Mouse (Mus musculus): ENCODE results near the gene Cxcr3. TPM values are rescaled to one million over a fixed set of nuclear protein-coding genes. Genes with fewer than 3 reads are reported as not detected.

Gene Cxcr3
- total RNA-seq (2014; rRNA removed) (0.33 TPM in 1 of 2 replicates, not detected in the other), polyA plus RNA-seq (2015; fragmentation: Nextera tagmentation; extraction: Ambion mirVana) (0.12 and 0.20 TPM in 2 replicates)

- Histone ChIP-seq H3K36me3 (ENCODE audit: insufficient read depth, low read length) (no peaks in the 10 kb centered on the region), H3K9me3 (ENCODE audit: low read length) (no peaks in the 10 kb centered on the region), H3K27me3 (ENCODE audit: insufficient read depth, low read length) (0 out of 2 replicates have a peak, but pooled peaks cover 6% of the 10 kb centered on the region), H3K27ac (ENCODE audit: low read depth, low read length) (no peak within 1 kb of the TSS), H3K4me3 (ENCODE audit: low read depth, low read length) (no peak within 1 kb of the TSS), H3K9ac (replicated peaks; ENCODE audit: low read length, poor library complexity, severe bottlenecking) (no peak within 1 kb of the TSS), H3K4me2 (ENCODE audit: low read depth, low read length, poor library complexity, severe bottlenecking) (no peak within 1 kb of the TSS), H3K4me1 (ENCODE audit: insufficient read depth, low read length) (no peaks in the 10 kb centered on the region)
- TF ChIP-seq CTCF (IDR thresholded peaks at IDR 0.05) = no peak
- DNase-seq (ENCODE audit: low spot score) (no peak), ATAC-seq (ENCODE audit: low FRiP score) (no peak)
- 76% methylated on average over 11 of the region's 11 CpGs for WGBS
These were observed at the start of gene Cxcr3 for GRCm38 (mm10) chrX:101733828-101734319. Cxcr3 (minus strand) TSS chrX:101734269.

GRCm38 (mm10) chrX:101772035-101772434 is 38.0 kb upstream of the Cxcr3 start:
- Histone ChIP-seq H3K36me3 (ENCODE audit: insufficient read depth, low read length) (no peaks in the 10 kb centered on the region), H3K27ac (ENCODE audit: low read depth, low read length) (no peak overlapping the region), H3K4me1 (ENCODE audit: insufficient read depth, low read length) (no peaks in the 10 kb centered on the region), H3K4me2 (ENCODE audit: low read depth, low read length, poor library complexity, severe bottlenecking) (no peak overlapping the region), H3K4me3 (ENCODE audit: low read depth, low read length) (no peak overlapping the region), H3K9ac (replicated peaks; ENCODE audit: low read length, poor library complexity, severe bottlenecking) (no peak overlapping the region), H3K27me3 (ENCODE audit: insufficient read depth, low read length) (0 out of 2 replicates have a peak, but pooled peaks cover 3% of the 10 kb centered on the region), H3K9me3 (ENCODE audit: low read length) (no peaks in the 10 kb centered on the region)
- ATAC-seq (ENCODE audit: low FRiP score) = no peak
- WGBS = 50% methylated on average over 5 of the region's 5 CpGs
- peak; percentile 82 for TF ChIP-seq CTCF (IDR thresholded peaks at IDR 0.05)
- DNase-seq (ENCODE audit: low spot score) = peak; percentile 48

GRCm38 (mm10) chrX:101770307-101770706 is 36.2 kb upstream of the Cxcr3 start:
- H3K4me3 ChIP-seq (ENCODE audit: low read depth, low read length) = no peak overlapping the region
- no peaks in the 10 kb centered on the region for H3K4me1 ChIP-seq (ENCODE audit: insufficient read depth, low read length)
- no peak overlapping the region for H3K27ac ChIP-seq (ENCODE audit: low read depth, low read length)
- WGBS = 66% methylated on average over 3 of the region's 3 CpGs
- no peak for TF ChIP-seq CTCF (IDR thresholded peaks at IDR 0.05)
- DNase-seq (ENCODE audit: low spot score) (no peak), ATAC-seq (ENCODE audit: low FRiP score) (no peak)
- H3K4me2 ChIP-seq (ENCODE audit: low read depth, low read length, poor library complexity, severe bottlenecking) = no peak overlapping the region
- H3K9me3 ChIP-seq (ENCODE audit: low read length) = no peaks in the 10 kb centered on the region
- H3K9ac ChIP-seq (replicated peaks; ENCODE audit: low read length, poor library complexity, severe bottlenecking) = no peak overlapping the region
- H3K36me3 ChIP-seq (ENCODE audit: insufficient read depth, low read length) = no peaks in the 10 kb centered on the region
- 0 out of 2 replicates have a peak, but pooled peaks cover 5% of the 10 kb centered on the region for H3K27me3 ChIP-seq (ENCODE audit: insufficient read depth, low read length)

- Histone ChIP-seq H3K9me3 (ENCODE audit: low read length) (no peaks in the 10 kb centered on the region), H3K4me3 (ENCODE audit: low read depth, low read length) (no peak overlapping the region), H3K27me3 (ENCODE audit: insufficient read depth, low read length) (0 out of 2 replicates have a peak, but pooled peaks cover 5% of the 10 kb centered on the region), H3K36me3 (ENCODE audit: insufficient read depth, low read length) (no peaks in the 10 kb centered on the region), H3K27ac (ENCODE audit: low read depth, low read length) (no peak overlapping the region), H3K9ac (replicated peaks; ENCODE audit: low read length, poor library complexity, severe bottlenecking) (no peak overlapping the region), H3K4me1 (ENCODE audit: insufficient read depth, low read length) (no peaks in the 10 kb centered on the region), H3K4me2 (ENCODE audit: low read depth, low read length, poor library complexity, severe bottlenecking) (no peak overlapping the region)
- no peak for ATAC-seq (ENCODE audit: low FRiP score)
- WGBS = 74% methylated on average over 2 of the region's 2 CpGs
- TF ChIP-seq CTCF (IDR thresholded peaks at IDR 0.05) = no peak
- no peak for DNase-seq (ENCODE audit: low spot score)
These were observed 35.4 kb upstream of the Cxcr3 start for GRCm38 (mm10) chrX:101769478-101769877.

- Histone ChIP-seq H3K4me3 (ENCODE audit: low read depth, low read length) (no peak overlapping the region), H3K9me3 (ENCODE audit: low read length) (no peaks in the 10 kb centered on the region), H3K27me3 (ENCODE audit: insufficient read depth, low read length) (0 out of 2 replicates have a peak, but pooled peaks cover 5% of the 10 kb centered on the region), H3K4me2 (ENCODE audit: low read depth, low read length, poor library complexity, severe bottlenecking) (no peak overlapping the region), H3K9ac (replicated peaks; ENCODE audit: low read length, poor library complexity, severe bottlenecking) (no peak overlapping the region), H3K36me3 (ENCODE audit: insufficient read depth, low read length) (no peaks in the 10 kb centered on the region), H3K4me1 (ENCODE audit: insufficient read depth, low read length) (no peaks in the 10 kb centered on the region), H3K27ac (ENCODE audit: low read depth, low read length) (no peak overlapping the region)
- WGBS = 58% methylated on average over 7 of the region's 7 CpGs
- no peak for DNase-seq (ENCODE audit: low spot score)
- no peak for ATAC-seq (ENCODE audit: low FRiP score)
- no peak for TF ChIP-seq CTCF (IDR thresholded peaks at IDR 0.05)
These were observed 33.2 kb upstream of the Cxcr3 start for GRCm38 (mm10) chrX:101767280-101767679.

- no peak for TF ChIP-seq CTCF (IDR thresholded peaks at IDR 0.05)
- Histone ChIP-seq H3K4me2 (ENCODE audit: low read depth, low read length, poor library complexity, severe bottlenecking) (no peak overlapping the region), H3K27ac (ENCODE audit: low read depth, low read length) (no peak overlapping the region)
These were observed 31.0 kb upstream of the Cxcr3 start for GRCm38 (mm10) chrX:101765111-101765510.

More at GRCm38 (mm10) chrX:101765111-101765510, 31.0 kb upstream of the Cxcr3 start:
- H3K4me1 ChIP-seq (ENCODE audit: insufficient read depth, low read length) = no peaks in the 10 kb centered on the region
- H3K4me3 ChIP-seq (ENCODE audit: low read depth, low read length) = no peak overlapping the region
- no peaks in the 10 kb centered on the region for H3K36me3 ChIP-seq (ENCODE audit: insufficient read depth, low read length)
- no peak for ATAC-seq (ENCODE audit: low FRiP score)
- no peak overlapping the region for H3K9ac ChIP-seq (replicated peaks; ENCODE audit: low read length, poor library complexity, severe bottlenecking)
- H3K27me3 ChIP-seq (ENCODE audit: insufficient read depth, low read length) = peaks cover 9% of the 10 kb centered on the region; the same call in 1 of the 2 replicates
- H3K9me3 ChIP-seq (ENCODE audit: low read length) = no peaks in the 10 kb centered on the region
- 82% methylated on average over 4 of the region's 4 CpGs for WGBS
- DNase-seq (ENCODE audit: low spot score) = no peak

Data from midbrain, postnatal 0 days (tissue).